Mouse (Mus musculus) limb, embryonic 11.5 days (tissue): ENCODE measurements around the gene Nsl1. TPM values are rescaled to one million over a fixed set of nuclear protein-coding genes. Genes with fewer than 3 reads are reported as not detected.

Experiments used
- ATAC-seq: fragments of 200-750 bp; cut with Nextera tagmentation; 2 replicates; pipeline ENCODE4 v1.8.0; 2017; ENCODE audit warnings: low read depth; ENCODE audit not compliant: insufficient number of reproducible peaks, low FRiP score, low TSS enrichment
- DNase-seq: peaks from one replicate; pipeline ENCODE4 v3.0.0-alpha.2; 2015; ENCODE audit warnings: low spot score
- H3K27ac ChIP-seq: fragments of 300-500 bp; sonication (generic); replicated peaks from 2 replicates; pipeline ENCODE4 v1.5.1; 2014; ENCODE audit warnings: low read depth, mild to moderate bottlenecking, low read length
- H3K27me3 ChIP-seq: fragments of 300-500 bp; sonication (generic); 2 replicates; pipeline ENCODE4 v1.6.1; 2014; ENCODE audit warnings: mild to moderate bottlenecking, low read length, mixed read lengths; ENCODE audit not compliant: control insufficient read depth, insufficient read depth
- H3K36me3 ChIP-seq: fragments of 300-500 bp; sonication (generic); 2 replicates; pipeline ENCODE4 v1.6.1; 2014; ENCODE audit warnings: mild to moderate bottlenecking, low read length, moderate library complexity, mixed read lengths; ENCODE audit not compliant: control insufficient read depth, insufficient read depth
- H3K4me1 ChIP-seq: fragments of 300-500 bp; sonication (generic); 2 replicates; pipeline ENCODE4 v1.6.1; 2014; ENCODE audit warnings: low read length, mixed read lengths; ENCODE audit not compliant: control insufficient read depth, insufficient read depth
- H3K4me2 ChIP-seq: fragments of 300-500 bp; sonication (generic); 2 replicates; pipeline ENCODE4 v1.6.1; 2014; ENCODE audit warnings: low read depth, mild to moderate bottlenecking, moderate library complexity; ENCODE audit not compliant: severe bottlenecking
- H3K4me3 ChIP-seq: fragments of 300-500 bp; sonication (generic); 2 replicates; pipeline ENCODE4 v1.5.1; 2014; ENCODE audit warnings: low read depth, low read length
- H3K9ac ChIP-seq: fragments of 300-500 bp; sonication (generic); 2 replicates; pipeline ENCODE4 v1.6.1; 2014; ENCODE audit warnings: mild to moderate bottlenecking, low read length
- H3K9me3 ChIP-seq: fragments of 300-500 bp; sonication (generic); 2 replicates; pipeline ENCODE4 v1.6.1; 2016; ENCODE audit warnings: low read length; ENCODE audit not compliant: control insufficient read depth
- WGBS: fragments of 180-500 bp; shearing (Covaris S2); extraction: QIAGEN DNeasy Blood & Tissue Kit; methylation state at CpG from one replicate; pipeline ENCODE4 v1.1.7; 2014; 5-methylcytosine and 5-hydroxymethylcytosine counted together
- polyA plus RNA-seq: library from polyadenylated mRNA; unstranded; fragments of >200 nt; fragmentation: Nextera tagmentation; extraction: Ambion mirVana; gene quantifications from 2 replicates; pipeline ENCODE4 v1.2.1, GENCODE M21; 2014

Nsl1 gene
- polyA plus RNA-seq, 1 experiment from 2014 or later, result 35.5 TPM

DNA sequence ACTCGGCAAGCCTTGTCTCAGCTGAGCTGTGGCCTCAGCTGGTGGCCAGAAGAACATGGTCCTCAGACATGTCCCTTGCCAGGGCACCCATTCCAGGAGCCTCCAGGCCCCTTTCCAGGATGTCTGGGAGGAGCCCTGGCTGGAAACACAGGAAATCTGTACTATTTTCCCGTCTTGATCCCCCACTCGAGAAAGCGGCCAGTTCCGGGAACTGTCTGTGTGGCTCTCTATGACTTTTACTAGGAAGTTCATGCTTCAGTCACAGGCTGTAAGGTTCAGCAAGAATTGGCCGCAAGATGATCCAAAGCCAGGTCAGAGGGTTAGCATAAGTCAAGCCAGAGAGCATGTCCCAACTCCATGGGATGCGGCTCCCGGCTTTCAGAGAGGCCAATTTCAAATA, 29.2 kb downstream of the Nsl1 start:
- H3K4me2 ChIP-seq, result no peak overlapping the region
- H3K9ac ChIP-seq, result no peak overlapping the region
- no peak overlapping the region for H3K4me3 ChIP-seq
- DNase-seq, result no peak
- no peaks in the 10 kb centered on the region for H3K9me3 ChIP-seq
- no peaks in the 10 kb centered on the region for H3K36me3 ChIP-seq
- no peak overlapping the region for H3K27ac ChIP-seq
- no peaks in the 10 kb centered on the region for H3K27me3 ChIP-seq
- H3K4me1 ChIP-seq, result peaks cover 5% of the 10 kb centered on the region; the same call in 1 of the 2 replicates
- WGBS, result 85% methylated on average over 8 of the region's 8 CpGs
- no peak for ATAC-seq

DNA sequence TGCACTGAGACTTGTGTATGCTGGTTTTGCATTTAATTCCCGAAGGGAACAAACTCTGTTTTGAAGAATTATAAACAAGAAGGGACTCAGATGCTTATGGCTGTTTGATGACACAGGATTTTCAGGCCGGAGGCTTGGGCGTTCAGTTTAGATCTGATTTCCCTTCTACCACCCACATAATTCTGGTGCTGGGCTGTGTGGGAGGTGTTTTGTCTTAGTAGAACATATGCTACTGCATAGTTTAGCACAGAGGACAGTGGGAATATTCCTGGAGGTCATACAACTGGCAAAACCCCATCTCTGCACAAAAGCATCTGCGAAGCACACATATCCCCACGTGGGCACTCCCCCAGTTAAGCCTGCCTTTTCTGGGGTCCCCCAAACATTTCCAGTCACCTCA, 30.8 kb downstream of the Nsl1 start:
- no peak for DNase-seq
- Histone ChIP-seq H3K4me1 (peaks cover 7% of the 10 kb centered on the region; the same call in 1 of the 2 replicates), H3K4me2 (no peak overlapping the region), H3K27ac (no peak overlapping the region), H3K9ac (no peak overlapping the region), H3K27me3 (no peaks in the 10 kb centered on the region), H3K4me3 (no peak overlapping the region), H3K9me3 (no peaks in the 10 kb centered on the region), H3K36me3 (no peaks in the 10 kb centered on the region)
- no peak for ATAC-seq
- 82% methylated on average over 5 of the region's 5 CpGs for WGBS

DNA sequence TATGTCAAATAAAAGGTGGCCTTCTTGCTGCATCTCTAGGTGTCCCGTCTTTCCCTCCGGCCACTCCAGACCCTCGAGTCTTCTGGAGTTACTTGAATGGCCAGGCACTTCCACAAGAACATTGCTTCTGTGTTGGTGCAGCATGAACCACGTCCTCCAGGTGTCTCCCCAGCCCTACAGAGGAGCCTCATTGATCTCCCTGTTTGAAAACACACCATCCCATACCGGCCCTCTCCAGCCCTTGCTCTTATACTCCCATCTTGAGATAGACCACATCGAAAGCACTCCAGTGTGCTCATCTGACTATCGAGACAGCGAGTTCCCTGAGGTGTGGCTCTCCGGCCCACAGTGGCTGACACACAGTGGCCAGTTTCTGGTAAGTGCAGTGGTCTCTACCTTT, 32.2 kb downstream of the Nsl1 start:
- Histone ChIP-seq H3K4me1 (peaks cover 7% of the 10 kb centered on the region), H3K27ac (no peak overlapping the region), H3K9ac (no peak overlapping the region), H3K4me3 (no peak overlapping the region), H3K36me3 (no peaks in the 10 kb centered on the region), H3K4me2 (no peak overlapping the region), H3K27me3 (no peaks in the 10 kb centered on the region), H3K9me3 (no peaks in the 10 kb centered on the region)
- ATAC-seq, result no peak
- WGBS, result 76% methylated on average over 9 of the region's 9 CpGs
- no peak for DNase-seq

DNA sequence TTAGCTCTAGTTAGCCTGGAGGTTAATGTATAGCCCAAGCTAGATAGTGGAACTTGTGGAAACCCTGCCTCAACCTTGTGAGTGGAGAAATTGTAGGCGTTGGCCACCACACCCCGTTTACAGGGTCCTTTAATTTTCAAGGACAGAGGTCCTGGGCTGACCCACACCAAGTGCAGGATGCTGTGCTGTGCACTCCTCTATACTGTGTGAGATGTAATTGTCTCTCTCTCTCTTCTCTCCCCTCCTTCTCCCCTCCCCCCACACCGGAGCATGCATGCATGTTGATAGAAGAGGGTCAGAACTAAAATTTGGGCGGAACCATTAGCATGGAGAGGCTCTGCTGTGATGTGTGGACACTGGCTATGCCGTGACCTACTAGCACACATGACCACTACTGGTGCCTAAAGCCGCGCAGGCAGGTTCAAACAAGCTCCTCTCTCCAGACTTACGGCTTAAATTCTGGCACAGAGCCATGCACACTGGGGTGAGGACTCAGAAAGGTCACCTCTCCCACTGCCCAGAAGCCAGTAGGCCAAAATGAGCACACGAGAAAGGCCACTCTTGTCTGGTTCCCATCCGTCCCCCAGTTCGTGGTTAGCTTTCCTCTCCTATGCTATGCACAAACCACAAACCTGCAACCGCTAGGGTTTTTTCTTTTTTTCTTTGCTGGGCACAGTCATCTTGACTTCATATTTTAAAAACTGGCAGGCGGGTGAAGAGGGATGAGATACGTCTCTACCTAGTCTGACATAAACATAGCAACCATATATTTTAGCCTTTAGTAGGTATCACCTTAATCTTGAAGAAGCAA, 34.3 kb downstream of the Nsl1 start:
- Histone ChIP-seq H3K4me2 (peak overlapping the region; percentile 99), H3K4me1 (peaks cover 4% of the 10 kb centered on the region), H3K27ac (no peak overlapping the region), H3K9me3 (no peaks in the 10 kb centered on the region), H3K36me3 (no peaks in the 10 kb centered on the region), H3K9ac (no peak overlapping the region), H3K27me3 (no peaks in the 10 kb centered on the region), H3K4me3 (peak overlapping the region; percentile 59)
- ATAC-seq (peak; percentile 29; the same call in 1 of the 2 replicates), DNase-seq (no peak)
- 55% methylated on average over 14 of the region's 14 CpGs for WGBS

- peaks cover 4% of the 10 kb centered on the region for H3K4me1 ChIP-seq
- 1% methylated on average over 73 of the region's 95 CpGs for WGBS
- no peaks in the 10 kb centered on the region for H3K9me3 ChIP-seq
- H3K27ac ChIP-seq, result no peak within 1 kb of the TSS
- H3K36me3 ChIP-seq, result no peaks in the 10 kb centered on the region
- no peaks in the 10 kb centered on the region for H3K27me3 ChIP-seq
- peak within 1 kb of the TSS; percentile 43 for H3K9ac ChIP-seq
- peak within 1 kb of the TSS; percentile 99 for H3K4me2 ChIP-seq
- ATAC-seq (peak; percentile 58), DNase-seq (peak; percentile 72)
- H3K4me3 ChIP-seq, result peak within 1 kb of the TSS; percentile 59
Measured at GRCm38 (mm10) chr1:191097802-191098747, 35.3 kb downstream of the Nsl1 start, which contains the start of gene Batf3. TSS of gene Batf3 (plus strand) at chr1:191097847.

DNA sequence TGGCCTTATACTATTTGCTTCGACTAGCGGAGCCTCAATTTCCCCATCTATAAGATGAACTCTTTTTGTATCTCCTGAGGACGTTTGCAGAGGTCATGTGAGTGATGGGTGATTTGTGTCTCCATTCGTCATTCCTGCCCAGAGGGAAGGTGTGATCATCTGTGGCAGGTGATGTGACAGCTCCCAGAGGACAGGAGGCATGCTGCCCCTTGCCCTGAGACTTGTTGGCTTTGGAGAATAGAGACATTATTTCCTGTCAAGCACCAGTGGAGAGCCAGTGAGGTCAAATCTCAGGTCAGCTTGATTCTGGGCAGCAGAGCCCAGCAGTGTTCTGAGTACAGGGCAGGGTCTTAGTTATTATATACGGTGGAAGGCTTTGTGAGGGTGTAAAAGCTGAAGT, 36.3 kb downstream of the Nsl1 start:
- Histone ChIP-seq H3K4me1 (peaks cover 4% of the 10 kb centered on the region), H3K27me3 (no peaks in the 10 kb centered on the region), H3K36me3 (no peaks in the 10 kb centered on the region), H3K4me2 (no peak overlapping the region), H3K4me3 (no peak overlapping the region), H3K9me3 (no peaks in the 10 kb centered on the region), H3K27ac (no peak overlapping the region), H3K9ac (no peak overlapping the region)
- 41% methylated on average over 5 of the region's 5 CpGs for WGBS
- no peak for ATAC-seq
- no peak for DNase-seq

DNA sequence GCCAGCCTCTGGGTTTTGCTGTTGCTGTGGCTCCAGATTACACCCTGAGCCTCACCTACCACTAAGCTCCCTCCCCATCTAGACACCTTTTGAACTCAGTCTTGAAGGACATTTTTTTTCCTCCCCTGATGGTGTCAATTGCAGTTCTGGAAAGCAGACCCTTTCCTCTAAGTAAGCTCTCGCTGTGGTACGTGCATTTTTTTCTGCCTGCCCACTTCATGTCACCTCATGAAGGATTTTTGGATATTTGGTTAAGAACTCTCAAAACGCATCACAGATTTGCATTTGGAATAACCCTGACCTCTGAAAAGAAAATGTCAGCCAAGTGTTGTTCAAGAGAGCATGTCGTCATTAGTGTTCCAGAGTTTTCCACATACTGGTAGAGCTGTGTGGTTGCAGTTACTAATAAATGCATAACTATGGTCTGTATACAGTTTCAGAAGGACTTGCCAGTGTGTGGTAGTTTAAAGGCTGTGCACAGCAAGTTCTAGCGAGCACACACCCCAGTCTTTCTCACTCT, 37.0 kb downstream of the Nsl1 start:
- Histone ChIP-seq H3K4me1 (peaks cover 4% of the 10 kb centered on the region), H3K4me3 (no peak overlapping the region), H3K36me3 (no peaks in the 10 kb centered on the region), H3K27ac (no peak overlapping the region), H3K27me3 (no peaks in the 10 kb centered on the region), H3K4me2 (no peak overlapping the region), H3K9ac (no peak overlapping the region), H3K9me3 (no peaks in the 10 kb centered on the region)
- 78% methylated on average over 5 of the region's 5 CpGs for WGBS
- ATAC-seq, result no peak
- no peak for DNase-seq

DNA sequence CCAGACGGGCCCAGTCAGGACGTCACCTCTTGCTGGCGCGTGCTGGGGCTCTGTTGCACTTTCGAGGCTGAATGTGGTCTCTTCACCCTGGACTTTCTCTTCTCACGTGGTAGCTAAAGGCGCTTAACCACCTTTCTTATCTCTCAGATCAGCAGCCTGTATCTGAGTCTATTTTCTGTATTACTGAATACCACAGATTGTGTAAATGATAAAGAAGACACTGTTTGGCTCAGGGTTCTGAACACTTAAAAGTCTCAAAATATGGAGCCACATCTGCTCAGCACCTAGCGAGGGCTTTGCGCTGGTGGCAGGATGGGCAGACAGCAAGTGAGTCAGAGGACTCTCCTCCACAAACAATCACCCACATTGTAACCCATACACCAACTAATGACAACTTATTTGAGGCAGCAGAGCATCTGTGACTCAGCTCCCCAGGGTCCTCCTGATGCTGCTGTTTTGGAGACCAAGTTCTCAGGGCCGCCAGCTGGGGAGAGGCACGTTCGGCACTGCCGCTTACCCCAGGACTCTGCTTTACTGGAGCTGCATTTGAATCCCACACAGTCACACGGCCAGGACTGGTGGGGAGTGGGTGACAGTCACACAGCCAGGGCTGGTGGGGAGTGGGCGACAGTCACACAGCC, 40.0 kb downstream of the Nsl1 start:
- no peaks in the 10 kb centered on the region; the same call in 1 of the 2 replicates for H3K4me1 ChIP-seq

More for the DNA sequence above, 40.0 kb downstream of the Nsl1 start:
- Histone ChIP-seq H3K27me3 (no peaks in the 10 kb centered on the region), H3K36me3 (no peaks in the 10 kb centered on the region), H3K9me3 (no peaks in the 10 kb centered on the region), H3K9ac (no peak overlapping the region), H3K4me2 (no peak overlapping the region), H3K4me3 (no peak overlapping the region), H3K27ac (no peak overlapping the region)
- ATAC-seq (no peak), DNase-seq (no peak)
- WGBS, result 75% methylated on average over 15 of the region's 15 CpGs
